Mouse (Mus musculus) CD4-positive helper T cell, adult 2 months (primary cell): Measurements from ENCODE around the gene Ccer2.

Experiments used
- DNase-seq: peaks from one replicate; pipeline ENCODE4 v3.0.0-alpha.2; 2012; ENCODE audit warnings: low read depth, missing footprints, low spot score

Gene Ccer2

DNA sequence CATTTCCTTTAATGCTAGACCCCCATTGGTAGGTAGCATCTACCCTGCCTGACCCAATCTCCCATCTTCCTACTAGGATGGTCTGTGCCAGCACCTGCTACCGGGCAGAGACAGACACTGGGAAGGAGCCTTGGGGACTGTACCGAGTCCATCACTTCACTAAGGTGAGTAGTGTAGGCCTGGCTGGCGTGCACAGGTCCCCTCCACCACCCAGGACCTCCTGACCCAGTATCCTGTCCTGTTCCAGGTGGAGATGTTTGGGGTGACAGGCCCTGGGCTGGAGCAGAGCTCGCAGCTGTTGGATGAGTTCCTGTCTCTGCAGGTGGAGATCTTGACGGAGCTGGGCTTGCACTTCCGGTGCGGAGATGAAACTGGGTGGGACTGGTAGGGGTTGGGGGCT lies 6.0 kb upstream of the Ccer2 start:
- DNase-seq = no peak

DNA sequence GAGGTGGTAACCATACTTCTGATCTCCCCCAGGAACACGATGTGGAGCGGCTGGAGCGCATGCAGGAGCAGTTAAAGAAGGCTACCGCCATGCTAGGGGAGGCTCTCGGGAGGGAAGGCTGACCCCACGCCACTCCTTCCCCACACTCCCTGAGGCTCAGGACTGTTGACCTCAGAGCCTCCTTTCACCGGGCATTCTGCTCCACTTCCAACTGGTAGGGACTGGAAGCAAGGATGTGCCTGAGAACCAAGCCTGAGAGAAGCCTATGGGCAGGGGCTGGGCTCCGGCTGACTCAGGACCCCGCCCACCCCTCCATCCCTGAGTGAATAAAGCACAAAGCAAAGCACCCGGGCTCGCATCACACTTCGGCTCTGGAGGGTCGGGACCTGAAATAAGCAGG lies 2.6 kb downstream of the Ccer2 start:
- DNase-seq = no peak

DNA sequence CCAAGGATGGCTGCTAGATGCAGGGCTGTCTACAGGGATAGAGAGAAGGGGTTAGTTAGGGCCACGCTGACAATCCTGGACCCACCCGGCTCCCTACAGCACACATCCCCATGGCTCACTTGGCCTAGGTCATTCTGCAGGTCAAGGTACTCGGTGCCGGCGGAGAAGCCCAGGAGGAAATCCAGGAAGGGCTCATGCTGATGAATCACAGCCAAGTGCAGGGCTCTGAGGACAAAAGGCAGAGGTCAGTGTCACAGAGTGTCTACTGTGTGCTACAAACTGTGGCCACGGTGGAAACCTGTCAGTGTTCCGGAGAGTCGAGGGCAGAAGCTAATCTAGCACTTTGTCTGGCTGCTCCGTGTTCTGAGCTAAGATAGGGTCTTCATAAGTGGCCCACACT lies 5.9 kb downstream of the Ccer2 start:
- no peak for DNase-seq

DNA sequence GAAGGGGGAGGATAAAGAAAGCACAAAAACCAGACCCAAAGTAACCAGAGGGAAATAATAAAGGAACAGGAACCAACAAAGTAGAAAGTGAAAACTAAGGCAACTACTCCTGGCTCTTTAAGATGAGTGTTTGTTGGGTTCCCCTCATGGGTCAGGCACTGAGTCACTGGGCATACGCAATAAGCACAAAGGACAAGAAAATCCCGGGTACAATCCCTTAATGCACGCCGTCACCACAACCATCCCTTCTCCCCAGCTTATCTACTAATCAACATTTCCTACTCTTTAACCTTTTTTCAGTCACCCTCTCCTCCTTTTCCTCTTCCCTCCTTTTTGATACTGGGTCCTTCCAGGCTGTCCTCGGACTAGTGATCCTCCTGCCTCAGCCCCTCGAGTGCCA lies 9.2 kb downstream of the Ccer2 start:
- peak; percentile 36 for DNase-seq

DNA sequence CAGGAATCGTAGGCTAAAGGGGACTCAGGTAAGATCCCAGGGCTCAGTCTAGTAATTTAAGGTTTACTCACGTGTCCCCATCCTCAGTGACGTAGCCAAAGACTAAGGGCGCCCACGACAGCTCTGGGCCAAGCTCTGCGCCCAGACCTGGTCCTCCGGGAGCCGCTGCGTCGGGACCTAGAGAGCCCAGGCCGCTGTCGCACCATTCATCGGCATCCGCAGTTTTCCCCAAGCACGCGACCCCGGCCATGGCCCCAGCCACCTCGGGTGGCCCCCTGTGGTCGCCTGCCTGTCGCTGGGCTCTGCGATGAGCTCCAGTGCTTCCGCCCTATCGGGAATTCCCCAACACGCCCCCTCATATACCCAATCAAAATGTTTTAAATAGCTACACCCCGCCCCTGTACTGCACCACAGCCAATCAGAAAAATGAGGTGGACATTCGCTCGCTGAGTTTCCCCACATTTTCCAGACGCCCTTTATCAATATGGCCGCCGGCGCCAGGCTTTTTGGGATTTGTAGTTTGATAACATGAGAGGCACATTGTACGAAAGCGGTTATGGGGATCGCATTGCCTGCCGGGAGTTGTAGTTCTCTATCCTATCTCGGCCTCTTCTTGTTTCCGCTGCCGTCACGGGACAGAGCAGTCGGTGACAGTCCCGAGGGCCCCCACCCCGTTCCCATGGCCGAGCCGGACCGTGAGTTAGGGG lies 10.4 kb downstream of the Ccer2 start, which contains the start of gene Sirt2:
Gene Sirt2 (plus strand): TSS at position 563 of the 707 bp plus-strand sequence.
- DNase-seq = peak; percentile 99

DNA sequence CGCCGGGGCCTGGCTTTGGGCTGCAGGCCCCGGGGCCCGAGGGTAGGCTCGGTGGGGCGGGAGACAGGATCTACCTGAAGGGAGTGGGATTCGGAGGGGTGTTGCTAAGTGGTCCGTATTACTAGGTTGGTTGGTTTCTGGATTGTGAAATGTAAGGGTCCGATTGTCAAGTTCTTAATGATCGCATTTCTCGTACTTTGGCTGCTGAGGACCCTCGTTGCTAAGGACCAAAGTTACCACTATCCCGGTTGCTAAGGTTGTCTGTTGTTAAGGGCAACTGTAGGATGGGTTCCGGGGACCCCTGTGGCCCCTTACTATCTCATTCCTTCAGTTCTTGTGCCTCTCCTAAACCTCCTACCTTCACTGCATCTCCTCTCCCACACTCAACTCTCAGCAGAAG lies 10.9 kb downstream of the Ccer2 start:
- DNase-seq = no peak

DNA sequence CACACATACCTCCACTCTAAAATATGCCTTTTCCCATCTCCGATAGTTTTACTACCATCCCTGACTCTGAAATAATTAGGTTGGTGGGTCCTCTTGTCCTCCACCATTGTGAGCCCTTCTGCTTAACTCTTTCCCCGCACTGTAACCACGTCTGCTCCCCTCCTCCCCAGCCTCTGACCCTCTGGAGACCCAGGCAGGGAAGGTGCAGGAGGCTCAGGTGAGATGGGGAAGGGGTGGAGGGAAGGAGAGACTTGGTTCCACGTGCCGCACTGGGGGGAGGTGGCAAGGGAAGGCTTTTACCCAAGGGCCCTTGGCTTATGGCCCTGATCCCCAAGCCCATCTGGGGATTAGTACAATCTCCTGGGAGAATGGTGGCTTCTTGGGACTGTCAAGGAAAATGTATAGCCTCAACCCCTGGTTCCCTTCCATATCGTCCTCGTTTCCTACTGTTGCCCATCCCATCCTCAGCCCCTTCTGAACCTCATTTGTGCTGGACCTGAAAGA lies 11.5 kb downstream of the Ccer2 start, which contains the start of gene Nfkbib:
Gene Nfkbib (minus strand): TSS at position 51 of the 504 bp plus-strand sequence.
- no peak for DNase-seq

DNA sequence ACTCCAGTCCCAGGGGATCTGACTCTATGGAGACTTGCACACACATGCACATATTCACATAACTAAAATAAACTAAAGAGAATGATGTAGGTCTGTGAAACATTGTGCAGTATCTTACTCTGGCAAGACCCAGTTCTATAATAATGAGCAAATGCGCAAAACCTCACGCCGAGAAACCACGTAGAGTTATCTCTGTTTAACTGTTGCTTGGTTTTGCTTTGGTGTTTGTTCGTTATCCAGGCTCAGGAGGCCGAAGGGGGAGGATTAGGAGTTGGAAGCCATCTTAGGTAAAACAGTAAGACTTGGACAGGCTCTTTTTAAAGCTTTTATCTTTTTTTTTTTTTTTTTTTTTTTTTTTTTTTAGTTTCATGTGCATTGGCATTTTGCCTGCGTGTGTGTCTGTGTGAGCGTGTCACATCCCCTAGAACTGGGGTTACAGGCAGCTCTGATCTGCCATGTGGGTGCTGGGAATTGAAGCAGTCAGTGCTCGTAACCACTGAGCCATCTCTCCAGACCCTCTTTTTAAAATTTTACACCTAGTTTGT lies 13.5 kb downstream of the Ccer2 start:
- no peak for DNase-seq

DNA sequence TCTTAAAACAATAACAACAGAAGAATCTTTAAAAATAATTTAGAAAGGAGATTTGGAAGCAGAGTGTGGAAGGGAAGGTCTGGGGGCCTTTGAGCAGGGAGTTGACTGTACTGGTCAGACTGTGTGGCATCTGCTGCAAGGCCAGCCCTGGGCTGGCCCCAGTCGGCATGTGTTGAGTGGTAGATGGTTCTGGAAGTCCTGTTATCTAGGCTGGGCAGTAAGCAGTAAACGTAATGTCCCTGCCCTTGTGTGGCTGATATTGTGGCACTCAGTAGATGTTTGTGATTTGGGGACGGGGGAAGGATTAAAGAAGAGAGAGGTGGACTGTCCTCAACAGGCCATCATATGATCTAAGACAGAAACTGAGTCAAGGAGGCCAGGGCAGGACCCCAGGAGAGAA lies 14.3 kb downstream of the Ccer2 start:
- no peak for DNase-seq

DNA sequence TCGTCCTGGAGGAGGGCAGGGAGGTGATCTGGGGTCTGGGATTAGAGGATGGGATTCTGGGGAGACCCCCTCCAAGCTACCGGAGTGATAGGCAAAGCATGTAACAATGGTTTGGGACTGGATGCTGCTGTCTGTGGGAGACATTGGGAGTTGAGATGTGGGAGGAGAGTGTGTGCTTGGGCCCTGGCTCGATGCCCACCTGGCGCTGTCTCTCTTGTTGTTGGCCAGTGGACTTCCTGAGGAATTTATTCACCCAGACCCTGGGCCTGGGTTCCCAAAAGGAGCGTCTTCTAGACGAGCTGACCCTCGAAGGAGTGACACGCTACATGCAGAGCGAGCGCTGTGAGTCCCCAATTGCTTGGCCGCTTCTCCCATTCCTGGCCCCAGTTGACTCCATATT lies 15.9 kb downstream of the Ccer2 start:
- DNase-seq = no peak

DNA sequence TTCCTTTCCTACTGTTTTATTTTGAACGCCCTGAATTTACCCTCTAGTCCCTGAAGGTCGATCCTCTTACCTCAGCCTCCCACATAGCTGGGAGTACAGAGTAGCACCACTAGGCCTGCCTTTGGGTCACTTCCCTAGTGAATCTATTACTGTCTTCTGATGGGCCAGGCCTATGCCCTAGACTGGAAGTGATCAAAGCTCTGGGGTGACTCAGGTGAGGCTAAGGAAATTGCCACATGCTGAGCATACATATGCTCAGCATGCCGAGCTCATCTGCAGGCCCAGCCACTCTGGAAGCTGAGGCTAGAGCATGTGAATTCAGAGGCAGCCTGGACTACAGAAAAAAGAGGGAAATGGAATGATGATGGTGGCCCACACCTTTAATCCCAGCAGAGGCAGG lies 17.2 kb downstream of the Ccer2 start:
- no peak for DNase-seq

DNA sequence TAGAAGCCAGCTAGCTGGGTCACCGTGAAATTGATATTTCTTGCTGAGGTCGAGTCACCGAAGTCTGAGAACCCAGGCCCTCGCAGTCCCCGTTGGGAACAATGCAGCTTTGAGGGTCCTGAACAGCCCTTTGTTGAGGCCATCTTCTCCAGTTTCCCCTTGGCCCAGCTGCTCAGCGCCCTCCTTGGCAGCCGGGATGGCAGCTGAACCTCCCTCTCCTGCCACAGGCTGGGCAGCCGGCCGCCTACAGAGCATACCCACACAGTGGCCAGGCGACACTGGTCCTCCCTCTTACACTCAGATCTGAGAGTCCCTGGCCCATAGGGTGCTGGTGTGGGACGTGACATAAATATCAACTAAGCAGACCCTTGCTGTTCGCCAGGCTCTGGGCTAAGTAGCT lies 18.2 kb downstream of the Ccer2 start:
- no peak for DNase-seq

DNA sequence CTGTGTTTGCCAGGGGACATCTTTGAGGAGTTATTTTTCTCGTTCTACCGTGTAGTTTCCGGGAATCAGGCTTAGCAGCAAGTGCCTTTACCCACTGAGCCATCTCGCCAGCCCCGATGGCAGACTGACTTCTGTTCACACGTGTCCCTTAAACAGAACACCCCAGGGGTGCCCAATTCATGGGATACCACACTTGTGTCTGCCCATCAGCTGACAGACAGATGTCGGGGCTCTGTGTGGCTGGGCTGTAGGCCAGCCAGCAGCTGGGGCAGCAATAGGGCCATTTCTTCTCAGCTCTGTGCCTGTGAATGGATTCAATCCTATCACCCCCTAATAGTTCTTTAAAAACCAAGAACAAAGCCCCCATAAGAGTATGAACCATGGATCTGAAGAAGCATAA lies 19.2 kb downstream of the Ccer2 start:
- no peak for DNase-seq

DNA sequence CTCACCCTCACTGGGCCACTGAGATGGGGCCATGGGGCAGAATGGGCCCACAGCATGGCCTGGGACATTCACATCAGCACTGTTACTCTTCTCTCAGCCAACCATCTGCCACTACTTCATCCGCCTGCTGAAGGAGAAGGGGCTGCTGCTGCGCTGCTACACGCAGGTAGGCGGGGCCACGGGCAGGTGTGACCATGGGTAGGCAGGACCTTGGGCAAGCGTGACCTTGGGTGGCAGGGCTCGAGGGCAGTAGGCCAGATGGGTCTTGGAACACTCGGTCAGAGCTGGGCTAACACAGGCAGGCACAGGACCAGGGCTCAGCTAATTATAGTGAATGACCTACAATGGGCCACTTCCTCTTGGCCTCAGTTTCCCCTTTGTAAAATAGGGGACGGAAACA lies 22.9 kb downstream of the Ccer2 start:
- no peak for DNase-seq

DNA sequence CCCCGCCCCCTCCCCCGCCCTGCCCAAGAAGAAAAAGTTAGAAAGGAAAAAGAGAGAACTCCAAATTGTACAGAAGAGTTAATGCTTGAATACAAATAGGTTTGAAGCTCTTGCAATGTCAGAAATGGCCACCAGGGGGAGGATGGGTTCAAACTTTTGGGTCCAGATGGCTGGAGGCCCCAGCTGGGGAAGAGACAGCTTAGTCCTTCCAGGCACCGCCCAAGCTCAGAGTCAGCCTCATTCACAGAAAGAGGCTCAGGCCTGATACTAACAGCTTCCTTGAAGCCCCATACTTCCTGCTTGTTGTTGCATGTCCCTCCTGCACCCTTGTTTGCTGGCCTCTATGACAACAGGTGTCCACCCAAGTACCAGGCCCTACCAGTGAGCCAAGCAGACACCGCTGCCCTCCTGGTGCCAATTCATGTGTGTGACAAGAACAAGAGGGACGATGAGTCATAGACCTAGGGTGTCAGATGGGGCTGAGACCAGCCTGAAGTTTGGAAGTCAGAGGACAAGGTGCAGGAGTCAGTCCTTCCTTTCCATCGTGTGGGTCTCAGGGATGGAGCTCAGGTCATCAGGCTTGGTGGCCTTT lies 24.2 kb downstream of the Ccer2 start:
- DNase-seq = peak; percentile 89

DNA sequence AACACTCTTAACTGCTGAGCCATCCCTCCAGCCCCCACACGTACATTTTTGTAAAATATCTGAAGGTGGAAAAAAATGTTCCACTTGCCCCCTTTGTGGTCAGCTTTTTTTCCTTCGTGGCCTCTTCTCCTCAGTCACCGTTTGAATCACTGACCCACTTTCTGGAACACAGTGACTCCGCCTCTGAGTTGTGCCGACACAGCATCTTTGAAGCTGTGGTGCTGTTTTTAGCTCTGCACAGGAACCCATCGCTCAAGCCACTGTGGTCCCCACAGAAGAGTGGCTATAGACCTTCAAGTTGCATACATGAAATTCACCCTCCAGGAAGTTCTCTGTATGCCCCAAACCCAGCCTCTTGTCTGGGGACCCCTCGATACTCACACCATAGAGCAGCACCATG lies 24.9 kb downstream of the Ccer2 start:
- peak; percentile 89 for DNase-seq

DNA sequence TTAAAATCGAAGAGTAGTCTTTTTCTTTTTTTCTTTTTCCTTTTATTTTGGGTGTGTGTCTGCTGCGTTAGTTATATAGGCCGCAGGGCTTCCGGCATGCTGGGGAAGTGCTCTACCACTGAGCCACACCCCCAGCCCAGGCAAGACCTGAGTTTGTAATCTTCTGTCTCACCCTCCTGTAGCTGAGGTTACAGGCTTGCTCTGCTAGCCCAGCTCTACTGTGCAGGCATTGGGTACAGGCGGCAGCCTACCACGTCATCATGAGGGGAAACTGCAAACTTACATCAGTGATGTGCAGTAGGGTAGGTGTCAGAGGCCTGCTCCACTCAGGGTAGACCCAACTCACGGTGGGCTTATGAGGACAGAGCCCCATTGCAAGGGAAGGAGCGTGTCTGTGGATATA lies 25.3 kb downstream of the Ccer2 start:
- DNase-seq = peak; percentile 96

DNA sequence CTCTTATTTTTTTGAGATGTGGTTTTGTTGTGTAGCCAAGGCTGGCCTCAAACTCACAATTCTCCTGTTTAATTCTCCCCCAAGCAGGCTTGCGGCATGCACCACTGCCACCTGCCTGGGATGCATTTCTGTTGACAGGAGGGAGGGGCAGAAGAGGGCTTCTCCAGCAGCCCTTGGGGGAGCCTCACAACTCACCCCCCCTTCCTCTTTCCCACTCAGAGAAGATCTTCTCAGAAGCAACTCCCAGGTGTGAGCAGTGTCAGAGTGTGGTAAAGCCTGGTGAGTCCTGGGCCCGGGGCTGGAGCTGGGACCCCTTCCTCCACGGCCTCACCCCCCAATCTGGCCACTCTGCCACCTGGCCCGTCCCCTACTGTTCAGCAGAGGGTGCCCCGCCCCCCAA lies 29.2 kb downstream of the Ccer2 start:
- no peak for DNase-seq

DNA sequence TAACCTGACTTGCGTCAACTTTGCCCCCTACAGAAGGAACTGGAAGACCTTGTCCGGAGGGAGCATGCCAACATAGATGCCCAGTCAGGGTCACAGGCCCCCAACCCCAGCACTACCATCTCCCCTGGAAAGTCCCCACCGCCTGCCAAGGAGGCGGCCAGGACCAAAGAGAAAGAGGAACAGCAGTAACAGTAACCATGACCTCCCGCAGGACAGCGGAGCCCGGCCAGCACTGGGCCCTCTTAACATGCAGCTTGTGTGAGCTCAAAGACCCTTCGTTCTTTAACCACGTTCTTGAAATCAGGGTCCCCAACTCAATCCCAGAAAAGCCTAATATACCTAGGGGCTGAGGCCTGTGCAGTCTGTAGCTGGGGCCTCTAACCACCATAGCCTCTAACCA lies 31.9 kb downstream of the Ccer2 start:
- DNase-seq = no peak

DNA sequence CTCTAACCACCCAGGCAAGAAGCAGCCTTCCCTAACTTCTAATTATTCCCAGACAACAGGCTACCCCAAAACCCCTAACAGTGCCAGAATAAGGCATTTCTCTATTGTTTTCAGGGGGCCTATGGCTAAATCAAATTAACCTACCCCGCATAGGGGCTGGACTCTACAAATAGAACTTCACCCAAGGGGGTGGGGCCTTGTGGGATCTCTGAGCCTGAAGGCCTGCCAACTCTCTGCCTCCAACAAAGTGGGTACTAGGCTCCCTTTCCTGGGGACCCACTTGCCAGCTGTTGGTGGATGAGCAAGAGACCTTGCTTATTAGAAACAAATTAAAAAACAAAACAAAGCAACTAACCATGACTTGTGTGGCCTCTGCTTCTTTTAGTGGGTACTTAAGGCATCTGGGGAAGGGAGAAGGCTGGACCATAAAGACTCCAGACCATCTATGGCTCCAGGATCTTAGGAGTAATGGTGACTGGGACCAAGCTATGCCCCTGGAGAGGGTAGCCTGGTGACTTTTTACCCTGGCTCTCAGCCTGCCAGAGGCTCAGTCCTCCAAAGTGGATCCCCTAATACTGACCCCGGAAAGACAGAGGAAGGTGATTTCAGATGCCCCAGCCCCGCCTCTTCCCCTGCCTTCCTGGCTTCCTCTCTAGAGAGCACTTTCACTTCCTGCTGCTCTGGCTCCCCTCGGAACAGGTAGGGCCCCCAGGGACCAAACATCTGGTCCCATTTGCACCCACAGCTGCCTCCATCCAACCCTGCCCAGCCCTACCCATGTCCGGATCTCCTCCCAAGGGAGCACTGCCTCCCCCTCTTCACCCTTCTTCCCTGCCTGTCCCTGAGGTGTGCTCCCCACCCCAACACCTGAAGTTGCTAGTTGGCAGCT lies 32.6 kb downstream of the Ccer2 start, which contains the start of gene Rinl:
Gene Rinl (plus strand): TSS at position 663 of the 889 bp plus-strand sequence.
- DNase-seq = peak; percentile 71

DNA sequence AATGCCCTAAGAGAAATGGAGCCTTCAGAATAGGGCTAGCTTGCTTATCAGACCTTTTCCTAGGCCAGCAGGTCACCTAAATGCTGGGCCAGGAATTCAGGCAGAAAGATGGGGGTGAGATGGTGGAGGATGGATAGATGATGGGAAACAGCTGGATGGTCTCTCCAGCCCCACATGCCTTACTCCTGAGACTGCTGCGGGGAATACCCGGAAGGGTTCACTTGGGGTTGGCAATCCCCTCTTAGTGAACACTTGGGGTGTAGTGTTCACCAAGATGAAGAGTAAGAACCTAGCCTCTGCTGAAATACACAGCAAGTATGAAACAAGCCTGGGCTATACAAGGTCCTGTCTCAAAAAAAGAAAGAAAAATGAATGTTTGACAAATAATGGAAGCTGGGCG lies 33.3 kb downstream of the Ccer2 start:
- no peak for DNase-seq
